Mouse (Mus musculus): Measurements from ENCODE around the gene Hormad2. TPM values are rescaled to one million over a fixed set of nuclear protein-coding genes. Genes with fewer than 3 reads are reported as not detected.

The Hormad2 gene
- total and polyA plus RNA-seq, 3 experiments = not detected

DNA sequence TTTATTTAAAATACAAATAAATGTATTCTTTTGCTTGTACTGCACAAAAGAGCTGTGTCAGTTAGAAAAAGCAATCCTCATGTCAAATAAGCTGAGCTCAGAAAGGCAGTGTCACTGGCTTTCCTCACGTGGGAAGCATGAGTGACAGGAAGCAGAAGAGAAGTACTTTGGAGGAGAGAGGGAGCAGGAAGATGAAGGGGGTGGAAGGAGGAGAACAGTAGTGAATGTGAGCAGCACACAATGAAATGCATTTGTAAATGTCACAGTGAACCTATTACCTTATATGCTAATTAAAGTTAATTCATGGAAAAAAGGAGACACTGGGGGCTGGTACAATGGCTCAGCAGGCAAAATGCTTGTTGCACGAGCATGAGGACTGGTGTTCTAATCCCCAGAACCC, 52.9 kb downstream of the Hormad2 start:
- no peak for DNase-seq (ENCODE audit: extremely low read depth)
- peaks cover 0 to 2% of the 10 kb centered on the region in 2 experiments; a peak in 1 of 4 replicates for H3K4me1 ChIP-seq (ENCODE audit: control insufficient read depth in 1 of 2, insufficient read depth in 2 of 2)
- no peaks in the 10 kb centered on the region for H3K27me3 ChIP-seq (replicated peaks)
- TF ChIP-seq MAFK (IDR thresholded peaks at IDR 0.05; ENCODE audit: insufficient replicate concordance, low read length) (no peak), POLR2A (IDR thresholded peaks at IDR 0.05; ENCODE audit: low read depth, low read length) (no peak), ETS1 (conservative IDR thresholded peaks at IDR 0.05; ENCODE audit: low read depth, low read length) (no peak), ZNF384 (IDR thresholded peaks at IDR 0.05; ENCODE audit: low read depth, low read length) (no peak), USF2 (conservative IDR thresholded peaks at IDR 0.05; ENCODE audit: low read depth, low read length) (no peak), NRF1 (IDR thresholded peaks at IDR 0.05; ENCODE audit: low read depth, low read length) (no peak), JUND (conservative IDR thresholded peaks at IDR 0.05; ENCODE audit: low read depth, low read length) (no peak)
- no peaks in the 10 kb centered on the region for H3K9me3 ChIP-seq (replicated peaks; ENCODE audit: low read length)
- no peaks in the 10 kb centered on the region for H3K36me3 ChIP-seq (replicated peaks in 1 of 2; ENCODE audit: control insufficient read depth in 1 of 2, insufficient read depth in 1 of 2, low read length in 1 of 2)
- H3K9ac ChIP-seq (ENCODE audit: insufficient read depth, low read depth) = no peak overlapping the region
- dilution Hi-C loops (cut with MboI; ENCODE audit: extremely low pct_ligation_motif_present, extremely low pct_unique_long_range_greater_than_20kb, low sequenced_read_pairs) = no loop called here
- H3K4me3 ChIP-seq (replicated peaks in 1 of 3; ENCODE audit: low read depth in 2 of 3, low read length in 2 of 3, poor library complexity in 1 of 3) = no peak overlapping the region
- no peak overlapping the region for H3K27ac ChIP-seq (ENCODE audit: insufficient read depth, low read depth)
- in situ Hi-C loops (cut with MboI; ENCODE audit: low pct_ligation_motif_present, low pct_unique_long_range_greater_than_20kb, low sequenced_read_pairs) = no loop called here
- H3K4me2 ChIP-seq (ENCODE audit: insufficient read depth, low read depth, poor library complexity, severe bottlenecking) = no peak overlapping the region
- no peaks in the 10 kb centered on the region for H3K79me2 ChIP-seq (replicated peaks; ENCODE audit: control insufficient read depth, extremely low read depth, insufficient read depth, poor library complexity, severe bottlenecking)

DNA sequence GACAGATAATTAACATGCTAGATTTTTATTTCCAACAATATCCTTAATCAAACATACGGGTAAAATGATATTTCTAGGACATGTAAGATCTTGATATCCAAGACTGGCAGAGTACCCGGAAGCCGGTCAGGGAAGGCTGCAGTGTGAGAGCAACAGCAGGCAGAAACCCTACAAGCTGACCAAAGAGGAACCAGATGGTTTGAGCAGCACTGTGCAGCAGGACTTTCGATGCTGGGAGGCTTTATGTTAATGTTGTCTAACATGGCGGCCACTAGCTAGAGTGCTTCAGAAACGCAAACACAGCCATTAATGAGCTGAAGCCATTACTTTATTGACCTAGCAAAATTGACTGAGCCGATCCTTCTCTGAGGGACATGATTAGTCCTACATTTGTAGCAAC, 58.6 kb downstream of the Hormad2 start:
- Histone ChIP-seq H3K9me3 (replicated peaks; ENCODE audit: low read length) (no peaks in the 10 kb centered on the region), H3K4me1 (ENCODE audit: control insufficient read depth in 1 of 2, insufficient read depth in 2 of 2) (no peaks in the 10 kb centered on the region; a peak in 1 of 4 replicates), H3K9ac (ENCODE audit: insufficient read depth, low read depth) (no peak overlapping the region), H3K27me3 (replicated peaks) (no peaks in the 10 kb centered on the region), H3K4me3 (replicated peaks in 1 of 3; ENCODE audit: low read depth in 2 of 3, low read length in 2 of 3, poor library complexity in 1 of 3) (no peak overlapping the region), H3K27ac (ENCODE audit: insufficient read depth, low read depth) (no peak overlapping the region), H3K36me3 (replicated peaks in 1 of 2; ENCODE audit: control insufficient read depth in 1 of 2, insufficient read depth in 1 of 2, low read length in 1 of 2) (no peaks in the 10 kb centered on the region), H3K4me2 (ENCODE audit: insufficient read depth, low read depth, poor library complexity, severe bottlenecking) (no peak overlapping the region), H3K79me2 (replicated peaks; ENCODE audit: control insufficient read depth, extremely low read depth, insufficient read depth, poor library complexity, severe bottlenecking) (no peaks in the 10 kb centered on the region)
- in situ Hi-C loops (cut with MboI; ENCODE audit: low pct_ligation_motif_present, low pct_unique_long_range_greater_than_20kb, low sequenced_read_pairs) (no loop called here), dilution Hi-C loops (cut with MboI; ENCODE audit: extremely low pct_ligation_motif_present, extremely low pct_unique_long_range_greater_than_20kb, low sequenced_read_pairs) (no loop called here)
- TF ChIP-seq MAFK (IDR thresholded peaks at IDR 0.05; ENCODE audit: insufficient replicate concordance, low read length) (no peak), HCFC1 (IDR thresholded peaks at IDR 0.05; ENCODE audit: low read depth, low read length) (no peak), SIN3A (IDR thresholded peaks at IDR 0.05; ENCODE audit: low read length) (no peak), ELF1 (IDR thresholded peaks at IDR 0.05; ENCODE audit: low read depth, low read length) (no peak), JUN (IDR thresholded peaks at IDR 0.05; ENCODE audit: insufficient read depth, low read depth, low read length) (no peak), NRF1 (IDR thresholded peaks at IDR 0.05; ENCODE audit: low read depth, low read length) (no peak), ZC3H11A (IDR thresholded peaks at IDR 0.05; ENCODE audit: low read depth, low read length) (no peak), USF1 (IDR thresholded peaks at IDR 0.05; ENCODE audit: low read depth, low read length) (no peak), NELFE (IDR thresholded peaks at IDR 0.05; ENCODE audit: low read depth, low read length) (no peak), TCF12 (IDR thresholded peaks at IDR 0.05; ENCODE audit: low read depth, low read length) (no peak), CTCF (conservative IDR thresholded peaks at IDR 0.05 in 1 of 2, IDR thresholded peaks at IDR 0.05 in 1 of 2; ENCODE audit: low read depth in 2 of 2, low read length in 2 of 2) (no peak), ZKSCAN1 (IDR thresholded peaks at IDR 0.05; ENCODE audit: borderline replicate concordance, low read depth, low read length) (no peak), USF2 (conservative IDR thresholded peaks at IDR 0.05; ENCODE audit: low read depth, low read length) (no peak), JUND (conservative IDR thresholded peaks at IDR 0.05; ENCODE audit: low read depth, low read length) (no peak), PAX5 (IDR thresholded peaks at IDR 0.05; ENCODE audit: low read length) (no peak), ZNF384 (IDR thresholded peaks at IDR 0.05; ENCODE audit: low read depth, low read length) (no peak), POLR2AphosphoS2 (IDR thresholded peaks at IDR 0.05; ENCODE audit: low read depth, low read length) (no peak)
- no peak for DNase-seq (ENCODE audit: extremely low read depth)

All from CH12.LX (cell line).